Mouse (Mus musculus) testis, postnatal 10 days (tissue): ENCODE data around the gene Cdk5rap3.

Experiments
- DNase-seq: peaks from one replicate; pipeline ENCODE4 v3.0.0; 2021; ENCODE audit warnings: low spot score

Cdk5rap3 gene

DNA sequence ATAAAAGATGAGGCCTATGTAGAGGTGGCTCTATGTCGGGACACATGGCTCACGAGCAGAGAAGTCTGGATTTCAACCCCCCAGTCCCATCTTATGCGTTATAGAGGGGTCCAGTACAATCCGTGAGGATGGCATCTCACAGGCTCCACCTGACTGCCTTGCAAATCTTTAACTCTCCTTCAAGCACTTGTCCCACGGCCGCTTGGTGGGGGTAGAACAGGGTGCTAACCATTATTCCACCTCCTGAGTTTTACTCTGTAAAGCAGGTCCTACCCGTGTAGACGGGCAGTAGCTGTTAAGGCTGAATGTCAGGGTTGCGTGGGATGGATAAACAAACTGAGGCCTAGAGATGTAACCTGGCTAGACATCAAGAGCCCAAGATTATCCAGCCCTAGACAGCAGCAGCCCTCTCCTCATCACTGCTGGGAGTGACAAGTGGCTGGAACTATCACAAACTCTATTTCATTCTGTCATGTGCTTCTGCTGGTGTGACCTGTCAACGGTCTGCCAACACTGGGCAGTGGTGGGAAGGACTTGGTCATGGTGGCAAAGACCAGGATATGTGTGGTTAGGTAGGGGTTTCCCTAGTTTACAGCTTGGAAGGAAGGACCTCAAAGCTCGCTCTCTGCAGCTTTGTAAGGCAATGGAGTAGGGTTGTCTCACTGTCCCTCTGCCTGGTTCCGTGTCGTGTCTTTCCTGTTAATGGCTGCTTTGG is 17.4 kb upstream of the Cdk5rap3 start:
- DNase-seq = no peak

DNA sequence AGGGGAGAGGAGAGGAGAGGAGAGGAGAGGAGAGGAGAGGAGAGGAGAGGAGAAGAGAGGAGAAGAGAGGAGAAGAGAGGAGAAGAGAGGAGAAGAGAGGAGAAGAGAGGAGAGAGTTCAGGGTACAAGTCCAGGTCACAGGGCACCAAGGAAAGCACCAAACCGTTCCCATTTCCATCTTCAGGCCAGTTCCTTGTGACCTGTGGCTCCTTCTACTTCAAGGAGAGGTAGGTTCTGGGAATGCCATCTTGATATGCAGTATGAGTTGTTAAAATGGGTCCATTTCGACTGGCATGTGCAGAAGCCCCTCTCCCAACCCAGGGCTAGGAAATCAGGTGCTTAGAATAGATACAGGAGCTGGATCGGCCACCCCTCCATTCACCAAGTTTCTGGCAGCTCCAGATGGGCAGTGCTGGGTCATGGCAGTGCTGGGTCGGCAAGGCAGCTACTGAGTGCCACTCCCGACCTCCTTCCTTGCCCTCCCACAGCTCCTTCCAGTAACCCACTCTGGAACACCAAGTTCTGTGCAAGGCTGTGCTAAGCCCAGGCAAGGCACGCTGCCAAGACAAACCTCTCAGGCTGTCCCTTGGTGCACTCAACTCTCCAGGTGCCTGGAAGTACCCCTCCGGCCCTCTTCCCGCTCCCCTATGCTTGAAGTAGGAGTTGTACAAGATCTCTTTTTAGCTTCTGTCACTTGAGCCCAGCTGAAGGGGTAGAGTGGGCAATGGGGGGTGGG is 15.2 kb upstream of the Cdk5rap3 start:
- peak; percentile 76 for DNase-seq

DNA sequence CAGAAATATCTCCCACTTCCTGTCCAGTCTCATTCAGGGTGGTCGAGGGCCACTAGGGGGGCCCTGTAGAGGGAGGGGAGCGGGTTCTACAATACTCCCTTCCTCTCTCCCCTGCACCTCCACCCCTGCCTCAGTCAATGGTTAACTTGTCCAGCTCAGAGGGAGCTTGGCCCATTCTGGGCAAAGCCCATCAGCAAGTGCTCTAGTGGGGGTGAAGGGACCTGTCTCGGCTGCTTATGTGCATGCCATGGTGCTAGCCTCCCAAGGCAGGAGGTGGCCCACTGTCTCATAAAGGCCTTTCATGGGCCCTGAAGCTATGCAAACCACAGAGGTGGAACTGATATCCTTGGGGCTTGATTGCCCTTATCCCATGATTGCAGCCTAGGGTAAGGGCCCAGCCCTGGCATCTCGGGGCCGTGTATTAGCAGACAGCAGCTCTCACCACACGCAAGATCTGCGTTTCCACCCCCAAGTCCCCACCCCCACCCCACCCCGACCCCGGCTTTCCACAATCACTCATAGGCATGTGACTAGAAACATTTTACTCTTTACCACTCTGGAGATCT is 13.6 kb upstream of the Cdk5rap3 start:
- DNase-seq = no peak

DNA sequence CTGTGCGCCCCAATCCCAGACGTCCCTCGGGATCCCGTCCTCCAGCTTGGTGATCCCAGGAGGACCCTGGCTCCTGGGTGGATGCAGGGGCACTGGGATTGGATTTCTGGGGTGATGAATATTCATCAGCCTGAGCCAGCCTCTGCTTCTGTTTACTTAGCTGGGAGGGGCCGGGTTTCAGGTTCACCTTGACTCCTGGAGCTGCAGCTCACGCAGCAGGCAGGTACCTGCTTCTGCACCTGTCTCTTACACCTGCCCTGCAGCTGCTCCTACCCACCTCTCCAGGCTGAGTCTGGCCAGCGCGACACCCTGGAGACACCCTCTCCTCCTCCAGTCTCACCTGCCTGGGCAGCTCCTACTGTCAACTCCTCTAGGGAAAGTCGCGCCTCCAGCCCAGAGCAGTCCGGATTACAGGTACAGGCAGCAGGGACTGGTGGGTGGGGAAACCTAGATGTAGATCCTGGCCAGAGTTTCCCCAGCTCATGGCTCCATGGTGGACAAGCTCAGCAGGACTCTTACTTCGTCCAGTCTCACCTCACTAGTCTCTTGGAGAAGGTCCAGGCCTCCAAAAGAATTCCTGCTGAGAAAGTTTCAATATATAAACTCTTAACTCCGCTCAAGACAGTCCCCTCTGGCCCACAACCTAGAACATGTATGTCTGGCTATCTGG is 12.9 kb upstream of the Cdk5rap3 start:
- no peak for DNase-seq

DNA sequence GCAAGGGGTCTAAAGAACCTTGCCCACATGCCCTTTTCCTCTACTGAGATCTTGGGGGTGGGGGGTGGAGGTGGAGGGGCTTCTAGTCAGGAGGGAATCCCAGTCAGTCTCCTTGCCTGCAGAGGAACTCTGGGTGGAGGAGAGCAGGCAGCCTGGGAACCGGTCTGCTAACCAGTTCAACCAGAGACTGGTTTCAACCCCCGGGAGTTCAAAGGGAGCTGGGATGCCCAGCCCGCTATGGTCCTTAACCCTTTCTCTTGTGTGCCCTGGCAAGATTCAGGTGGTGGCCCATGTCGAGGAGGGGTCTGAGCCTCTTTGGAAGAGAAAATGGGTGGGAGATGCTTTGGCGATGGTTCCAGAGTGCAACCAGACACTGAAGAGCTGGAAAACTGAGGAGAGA is 12.4 kb upstream of the Cdk5rap3 start:
- DNase-seq = no peak

DNA sequence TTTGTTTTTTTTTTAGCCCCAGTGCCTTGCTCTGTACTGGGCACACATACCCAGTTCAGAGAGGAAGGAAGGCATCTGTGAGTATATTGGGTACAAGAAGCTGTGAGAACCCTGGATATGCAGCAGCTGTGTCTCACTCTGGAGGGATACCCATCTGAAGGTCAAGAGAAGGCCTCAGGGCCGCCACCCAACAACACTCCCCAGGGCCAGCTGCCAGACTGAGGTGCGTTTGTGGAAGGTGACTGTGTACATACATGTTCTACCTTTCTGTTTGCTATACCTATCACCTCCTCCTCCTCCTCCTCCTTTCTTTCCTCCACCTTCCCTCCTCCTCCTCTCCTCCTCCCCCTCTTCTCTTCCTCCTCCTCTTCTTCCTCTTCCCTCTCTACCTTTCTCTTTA is 11.8 kb upstream of the Cdk5rap3 start, which contains the start of gene Prr15l:
TSS of gene Prr15l (plus strand) at position 17 of the 400 bp plus-strand sequence.
- DNase-seq = no peak

DNA sequence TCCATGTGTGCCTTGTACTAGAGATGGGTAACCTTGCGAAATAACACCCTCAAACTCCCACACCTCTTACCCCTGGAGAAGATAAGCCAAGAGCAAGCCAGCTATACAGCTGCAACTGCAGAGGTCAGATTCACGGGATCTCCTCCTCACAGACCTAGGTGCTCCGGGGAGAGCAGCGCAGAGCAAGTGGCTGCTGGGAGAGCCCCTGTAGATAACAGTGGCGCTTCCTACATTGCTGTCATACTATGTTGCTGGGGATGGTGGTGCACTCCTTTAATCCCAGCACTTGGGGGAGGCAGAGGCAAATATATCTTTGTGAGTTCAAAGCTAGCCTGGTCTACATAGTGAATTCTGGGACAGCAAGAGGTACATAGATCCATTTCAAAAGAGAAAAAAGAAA is 10.3 kb upstream of the Cdk5rap3 start:
- DNase-seq = no peak

DNA sequence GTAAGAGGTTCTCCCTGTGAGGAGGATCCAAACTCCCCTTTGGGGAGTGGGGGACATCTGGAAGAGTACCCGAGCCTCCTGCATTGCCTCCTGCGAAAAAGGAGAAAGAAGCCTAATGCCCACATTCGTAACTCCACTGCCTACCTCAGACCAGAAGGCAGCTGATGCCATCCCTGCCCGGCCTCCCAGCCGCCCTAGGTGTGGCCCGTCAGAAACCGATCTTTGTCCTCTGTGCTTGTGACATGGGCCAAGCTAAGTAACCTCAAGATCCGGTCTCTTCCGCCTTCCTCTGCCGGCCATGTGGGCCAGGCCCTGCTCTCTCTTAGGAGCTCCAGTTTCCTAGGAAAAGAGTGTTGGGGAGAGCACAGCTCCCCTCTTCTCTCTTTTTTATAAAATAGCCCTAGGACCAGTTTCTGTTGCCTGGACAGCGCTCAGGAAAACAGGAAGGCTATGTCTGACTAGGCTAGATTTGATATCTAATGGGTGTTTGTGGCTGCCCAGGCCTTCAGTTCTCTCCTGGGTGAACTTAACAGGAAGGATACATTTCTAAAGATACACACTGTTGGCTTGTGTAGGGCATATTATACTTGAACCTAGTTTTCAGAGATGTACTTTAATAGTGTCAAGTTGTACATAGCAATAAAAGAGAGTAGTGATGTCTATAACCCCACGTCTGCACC is 9.3 kb upstream of the Cdk5rap3 start:
- DNase-seq = no peak

DNA sequence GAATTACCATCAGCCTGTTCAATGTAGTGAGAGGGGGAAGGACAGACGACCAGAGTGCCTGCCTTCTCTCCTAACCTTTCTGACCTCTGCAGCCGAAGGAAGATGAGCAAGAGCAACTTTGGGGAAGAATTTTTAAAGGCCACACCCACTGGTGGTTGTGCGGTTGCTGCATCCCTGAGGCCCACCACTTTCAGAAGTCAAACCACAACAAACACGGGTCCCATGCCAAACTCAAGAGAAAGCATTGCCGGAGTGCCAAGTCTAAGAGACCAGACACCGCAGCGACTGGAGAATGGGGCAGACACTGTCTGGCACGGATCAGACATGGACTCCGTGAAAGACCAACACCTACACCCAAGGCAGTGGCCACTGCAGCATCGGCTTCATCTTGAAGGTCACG is 8.6 kb upstream of the Cdk5rap3 start:
- no peak for DNase-seq

DNA sequence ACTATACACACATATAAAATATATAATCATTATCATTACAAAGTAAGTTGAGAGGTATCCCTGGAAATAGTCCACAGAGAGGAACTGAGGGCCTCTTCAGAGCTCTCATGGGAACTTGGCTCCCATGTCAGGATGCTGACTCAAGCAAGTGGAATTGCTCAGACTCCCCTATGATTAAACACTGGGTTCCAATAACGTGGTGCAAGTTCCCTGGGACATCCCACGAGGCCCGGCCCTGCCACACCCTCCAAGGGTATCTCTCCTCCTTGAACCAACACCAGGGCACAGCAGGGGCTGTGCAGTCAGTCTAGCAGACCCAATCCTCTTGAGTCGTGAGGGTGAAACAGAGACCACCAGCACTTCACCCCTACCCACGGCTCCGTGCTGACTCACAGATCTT is 2.7 kb upstream of the Cdk5rap3 start:
- DNase-seq = no peak

DNA sequence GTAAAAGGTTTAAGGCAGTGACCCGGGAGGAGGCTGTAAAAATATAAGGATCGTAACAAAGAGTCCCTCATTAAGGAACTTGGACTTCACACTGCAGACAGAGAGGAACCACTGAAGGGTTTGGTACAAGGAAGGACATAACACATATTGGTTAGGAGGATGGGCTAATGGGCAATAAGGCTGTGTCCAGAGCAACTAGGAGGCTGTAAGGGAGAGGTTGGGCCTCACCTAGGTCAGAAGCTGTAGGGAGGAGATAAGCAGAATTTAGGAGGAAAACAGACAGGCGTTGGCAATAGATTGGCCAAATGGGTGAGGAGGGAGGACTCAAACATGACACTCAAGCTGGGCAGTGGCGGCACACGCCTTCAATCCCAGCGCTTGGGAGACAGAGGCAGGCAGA is 1.1 kb upstream of the Cdk5rap3 start:
- no peak for DNase-seq

DNA sequence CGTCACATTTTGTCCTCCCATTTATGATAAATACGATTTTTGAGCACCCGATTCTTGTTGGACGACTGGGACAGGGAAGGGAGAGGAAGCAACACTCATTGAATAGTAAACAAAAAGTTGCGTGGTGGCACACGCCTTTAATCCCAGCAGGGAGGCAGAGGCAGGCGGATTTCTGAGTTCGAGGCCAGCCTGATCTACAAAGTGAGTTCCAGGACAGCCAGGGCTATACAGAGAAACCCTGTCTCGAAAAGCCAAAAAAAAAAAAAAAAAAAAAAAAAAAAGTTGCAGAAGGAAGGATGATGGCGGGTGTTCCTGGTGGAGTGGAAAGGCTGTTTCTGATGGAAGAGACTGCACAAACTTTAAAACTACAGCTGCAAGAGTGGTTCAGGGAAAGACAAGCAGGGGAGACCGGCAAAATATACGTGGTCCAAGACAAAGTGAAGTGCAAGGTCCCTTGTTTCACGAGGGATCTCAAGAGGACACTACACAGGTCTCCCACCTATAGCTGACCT is 645 bp upstream of the Cdk5rap3 start:
- no peak for DNase-seq

DNA sequence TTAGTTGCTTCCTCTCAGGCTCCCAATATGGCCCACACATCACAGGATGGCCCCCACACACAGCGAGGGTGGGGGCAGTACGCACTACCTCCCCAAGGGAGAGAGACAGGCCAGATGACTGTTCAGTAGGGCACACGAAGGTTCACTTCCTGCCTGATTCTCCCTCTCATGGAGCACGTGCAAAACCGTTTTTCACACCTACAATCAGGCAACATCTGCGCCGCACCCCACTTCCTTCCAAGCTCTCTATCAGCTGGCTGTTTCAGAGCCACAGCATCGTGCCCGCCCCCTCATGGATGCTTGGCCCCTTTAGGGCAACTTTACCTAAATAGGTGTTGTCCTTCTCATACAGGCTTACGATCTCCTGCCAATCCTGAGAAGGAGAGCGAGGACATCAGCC is 3.6 kb downstream of the Cdk5rap3 start:
- no peak for DNase-seq

DNA sequence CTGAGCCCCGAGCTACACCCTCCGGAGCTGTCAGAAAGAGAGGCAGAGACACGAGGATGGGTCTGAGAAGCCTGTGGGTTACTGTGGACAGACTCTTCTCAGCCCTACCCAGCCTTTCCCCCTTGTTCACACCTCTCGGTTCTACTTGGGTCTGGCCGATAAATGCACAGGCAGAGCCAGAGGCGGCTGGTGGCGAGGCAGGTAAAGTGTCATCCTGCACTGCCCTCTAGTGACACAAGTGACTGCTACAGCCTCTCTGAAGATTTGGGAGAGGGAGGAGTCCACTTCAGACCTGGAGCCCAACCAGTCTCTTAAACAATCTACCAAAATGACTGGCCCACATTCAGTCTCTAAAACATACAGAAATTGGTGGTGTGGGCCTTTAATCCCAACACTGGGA is 6.3 kb downstream of the Cdk5rap3 start:
- DNase-seq = peak; percentile 81

DNA sequence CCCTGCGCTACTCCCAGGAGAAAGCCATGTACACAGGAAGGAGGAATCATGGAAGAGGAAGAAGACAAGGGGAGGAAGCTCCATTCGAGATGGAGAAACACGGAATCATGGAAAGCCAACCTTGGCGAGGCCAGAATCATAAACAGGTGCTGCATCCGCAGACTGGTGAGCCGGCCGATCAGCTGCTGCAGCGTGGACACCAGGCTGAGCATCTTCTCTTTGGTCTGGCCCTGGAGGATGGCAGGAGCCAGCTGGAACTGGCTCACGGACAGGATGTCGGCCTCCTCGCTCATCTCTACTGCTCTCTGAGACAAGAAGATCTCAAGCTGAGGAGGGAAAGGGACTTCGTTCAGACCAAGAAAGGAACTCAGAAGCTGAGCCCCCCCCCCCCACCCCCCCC is 7.7 kb downstream of the Cdk5rap3 start:
- DNase-seq = no peak

DNA sequence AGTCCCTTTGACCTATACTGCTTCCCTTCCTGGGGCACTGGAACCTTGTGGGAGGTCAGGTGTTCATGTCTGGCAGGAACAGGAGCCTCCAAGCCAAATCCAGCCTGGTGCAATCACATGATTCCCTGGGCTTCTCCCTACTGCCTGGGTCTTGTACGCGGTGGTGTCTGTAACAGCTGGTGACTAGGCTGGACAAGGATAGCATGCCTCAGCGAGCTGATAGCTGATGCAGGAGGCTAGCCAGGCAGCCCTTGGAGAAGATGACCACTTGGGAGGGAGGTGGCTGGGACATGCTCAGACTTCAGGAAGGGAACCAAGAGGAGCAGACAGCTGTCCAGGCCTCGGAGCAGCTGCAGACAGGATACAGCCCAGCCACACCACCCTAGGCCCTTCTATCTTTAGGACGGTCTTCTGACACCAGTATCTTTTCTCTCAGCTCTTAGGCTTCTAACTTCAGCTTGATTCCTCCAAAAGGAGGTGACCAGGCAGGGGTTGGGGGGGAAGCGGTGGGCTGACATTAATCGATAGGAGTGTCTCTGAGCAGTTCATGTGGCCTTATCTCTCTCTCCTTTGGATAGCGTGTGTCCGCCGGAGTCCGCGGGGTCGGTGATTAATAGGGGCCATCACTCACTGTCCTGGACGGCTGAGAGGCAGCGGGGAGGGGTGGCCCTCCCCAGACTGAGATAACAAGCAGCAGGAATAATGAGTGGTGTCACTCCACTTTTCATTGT is 9.7 kb downstream of the Cdk5rap3 start:
- DNase-seq = no peak

DNA sequence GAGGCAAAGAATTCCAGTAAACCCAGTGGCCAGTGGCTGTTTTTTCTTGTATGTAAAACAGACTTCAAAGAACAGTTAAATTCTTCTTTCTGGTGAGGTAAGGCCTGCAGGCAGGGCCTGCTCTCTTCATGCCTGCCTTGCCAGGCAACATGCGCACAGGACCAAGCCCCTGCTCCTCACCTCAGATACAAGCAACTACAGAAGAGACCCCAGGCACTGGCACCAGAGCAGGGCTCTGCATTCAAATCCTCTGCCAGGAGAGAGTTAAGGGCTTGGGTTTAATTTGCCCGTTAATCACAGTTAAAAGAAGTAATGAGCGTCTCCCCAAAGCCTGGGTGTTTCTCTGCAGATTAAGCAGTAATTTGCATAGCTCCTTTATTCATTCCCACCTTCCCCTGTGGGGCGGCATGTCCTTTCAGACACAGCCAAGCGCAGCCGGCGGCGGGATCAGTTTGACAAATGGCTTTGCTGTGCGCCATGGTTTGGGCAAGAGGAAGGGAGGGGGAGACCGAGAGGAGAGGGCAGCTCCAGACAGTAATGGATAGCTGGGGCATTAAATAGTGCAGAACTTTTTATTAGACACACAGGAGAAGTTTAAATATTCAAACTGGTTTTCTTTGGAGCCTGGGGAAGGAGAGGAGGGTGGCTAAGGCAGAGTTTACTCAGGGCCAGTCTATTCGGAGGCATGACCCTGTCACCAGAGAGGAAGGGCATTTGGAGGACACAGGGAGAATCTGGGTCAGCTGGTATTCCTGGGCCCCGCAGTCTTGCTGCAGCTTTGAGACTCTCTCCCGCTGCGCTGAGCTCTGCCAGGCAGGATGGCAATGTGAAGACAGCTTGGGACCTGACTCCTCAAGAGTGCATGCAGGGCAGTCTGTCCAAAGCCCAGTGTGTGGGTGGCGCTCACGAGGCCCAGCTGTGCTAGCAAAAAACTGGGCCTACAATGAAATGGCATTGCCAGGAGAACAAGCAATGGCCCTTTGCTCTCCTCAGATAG is 13.4 kb downstream of the Cdk5rap3 start:
- DNase-seq = no peak

DNA sequence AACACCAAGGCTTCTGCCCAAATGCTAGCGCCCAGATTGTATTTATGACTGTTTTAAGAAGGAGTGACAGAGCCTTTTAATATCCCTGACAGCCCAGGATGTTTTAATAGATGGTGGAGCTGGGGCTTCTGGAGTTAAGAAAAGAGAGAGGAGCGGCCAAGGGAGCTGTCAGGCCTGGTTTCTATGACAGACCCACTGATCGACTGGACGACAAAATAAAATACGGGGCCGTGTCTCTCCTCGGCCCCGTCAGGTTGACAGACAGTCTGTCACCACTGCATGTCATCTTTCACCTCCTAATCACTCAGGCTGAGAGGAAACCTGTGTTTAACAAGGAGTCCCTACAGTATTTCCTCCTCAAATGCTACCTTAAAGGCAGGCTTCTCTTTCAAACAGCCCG is 15.0 kb downstream of the Cdk5rap3 start:
- DNase-seq = no peak

DNA sequence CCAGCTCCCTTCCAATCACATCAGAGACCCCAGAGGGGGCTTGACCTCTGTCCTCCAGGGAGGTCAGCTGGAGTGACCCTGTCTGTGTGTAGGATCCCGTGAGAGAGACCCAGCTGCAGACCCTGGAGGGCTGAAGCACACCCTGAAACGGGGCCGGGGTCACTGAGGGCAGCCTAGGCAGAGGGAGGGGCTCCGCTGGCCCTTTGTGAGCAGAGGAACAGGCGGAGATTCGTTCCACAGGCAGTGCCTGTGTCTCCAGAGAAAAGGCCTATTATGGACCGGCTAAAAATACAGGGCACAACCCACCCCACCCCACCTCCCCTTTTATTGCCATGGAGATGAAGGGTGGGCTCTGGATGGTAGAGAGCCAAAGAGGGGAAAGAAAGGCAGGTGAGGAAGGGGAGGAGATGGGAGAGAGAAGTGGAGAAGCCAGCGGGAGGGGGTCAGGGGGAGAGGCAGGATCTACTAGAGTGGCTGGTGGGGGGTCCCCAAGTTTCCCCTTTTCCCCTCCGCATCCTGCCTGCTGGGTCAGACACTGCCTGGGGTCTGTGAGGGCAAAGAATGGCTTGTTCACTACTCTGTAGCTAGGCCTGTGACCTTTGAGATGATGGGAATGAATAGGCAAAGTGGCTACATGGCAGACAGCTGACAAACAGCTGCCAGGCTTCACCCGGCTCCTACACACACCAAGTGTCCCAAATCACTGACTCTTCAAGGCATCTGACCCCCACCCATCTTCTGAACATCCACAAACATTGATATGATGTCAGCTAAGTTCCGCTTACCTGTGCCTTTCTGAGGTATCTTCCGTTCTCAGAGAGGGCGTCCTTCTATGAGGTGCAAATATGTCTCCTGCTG is 16.6 kb downstream of the Cdk5rap3 start:
- no peak for DNase-seq
